Comparison of ENCODE assay signal across 8 mouse cellular contexts in genomic region chr17:75074978-75075699, GRCm38 (mm10).
A peak's percentile ranks its signal among the peaks of the same experiment; 100 is the strongest.
DNase-seq lines count a peak whose midpoint lies in the region; ATAC-seq lines count a peak whose summit lies in the region.

No protein-coding gene starts in this region.

- H3K9me3 ChIP-seq in midbrain, embryonic 10.5 days (replicated peaks) = no peaks in the 10 kb centered on the region
- no peaks in the 10 kb centered on the region for H3K9me3 ChIP-seq in midbrain, embryonic 15.5 days
- peaks cover 4% of the 10 kb centered on the region; the same call in 1 of the 2 replicates for H3K9me3 ChIP-seq in heart, embryonic 13.5 days
- peaks cover under 1% of the 10 kb centered on the region; the same call in 1 of the 2 replicates for H3K9me3 ChIP-seq in lung, embryonic 16.5 days (ENCODE audit: control insufficient read depth, low read length)

- H3K27me3 ChIP-seq in midbrain, embryonic 10.5 days (ENCODE audit: low read depth, poor library complexity, severe bottlenecking) = peaks cover 71% of the 10 kb centered on the region
- no peaks in the 10 kb centered on the region for H3K27me3 ChIP-seq in midbrain, embryonic 15.5 days (replicated peaks)
- no peaks in the 10 kb centered on the region for H3K27me3 ChIP-seq in heart, embryonic 13.5 days (replicated peaks)
- no peaks in the 10 kb centered on the region for H3K27me3 ChIP-seq in lung, embryonic 16.5 days (ENCODE audit: control insufficient read depth, insufficient read depth, low read depth, low read length)

- 73% methylated on average over 19 of the region's 19 CpGs for WGBS in midbrain, embryonic 10.5 days
- 68% methylated on average over 19 of the region's 19 CpGs for WGBS in midbrain, embryonic 15.5 days
- WGBS in heart, embryonic 13.5 days = 60% methylated on average over 19 of the region's 19 CpGs
- 55% methylated on average over 19 of the region's 19 CpGs for WGBS in lung, embryonic 16.5 days

- DNase-seq in embryo, embryonic 10.5 days (ENCODE audit: low spot score) = peak; percentile 60
- no peak for DNase-seq in embryo, embryonic 10 days (ENCODE audit: low spot score)
- DNase-seq in midbrain, embryonic 10.5 days (ENCODE audit: low spot score) = peak; percentile 42
- DNase-seq in cerebellum, adult 11 months = no peak
- no peak for DNase-seq in cerebellum, adult 18-20 months

- peaks cover 9% of the 10 kb centered on the region for H3K4me1 ChIP-seq in midbrain, embryonic 10.5 days
- no peaks in the 10 kb centered on the region for H3K4me1 ChIP-seq in midbrain, embryonic 15.5 days
- peaks cover 60% of the 10 kb centered on the region for H3K4me1 ChIP-seq in heart, embryonic 13.5 days
- H3K4me1 ChIP-seq in lung, embryonic 16.5 days (replicated peaks; ENCODE audit: control insufficient read depth, insufficient read depth, low read length) = peaks cover 11% of the 10 kb centered on the region

- no peak for ATAC-seq in midbrain, embryonic 15.5 days (replicated peaks)
- no peak for ATAC-seq in heart, embryonic 13.5 days (ENCODE audit: extremely low read depth, insufficient number of reproducible peaks, low FRiP score, low TSS enrichment)
- peak; percentile 51; the same call in 1 of the 2 replicates for ATAC-seq in lung, embryonic 16.5 days (ENCODE audit: low read depth)

- no peak overlapping the region for H3K4me2 ChIP-seq in midbrain, embryonic 15.5 days
- peak overlapping the region; percentile 50 for H3K4me2 ChIP-seq in heart, embryonic 13.5 days
- peak overlapping the region; percentile 18 for H3K4me2 ChIP-seq in lung, embryonic 16.5 days (ENCODE audit: low read depth, low read length)

- H3K4me3 ChIP-seq in midbrain, embryonic 10.5 days = no peak overlapping the region
- H3K4me3 ChIP-seq in midbrain, embryonic 15.5 days = no peak overlapping the region
- no peak overlapping the region for H3K4me3 ChIP-seq in heart, embryonic 13.5 days
- peak overlapping the region; percentile 3 for H3K4me3 ChIP-seq in lung, embryonic 16.5 days (ENCODE audit: low read length)

- H3K36me3 ChIP-seq in midbrain, embryonic 10.5 days = no peaks in the 10 kb centered on the region
- no peaks in the 10 kb centered on the region for H3K36me3 ChIP-seq in midbrain, embryonic 15.5 days (replicated peaks)
- peaks cover 6% of the 10 kb centered on the region for H3K36me3 ChIP-seq in heart, embryonic 13.5 days
- H3K36me3 ChIP-seq in lung, embryonic 16.5 days (ENCODE audit: control insufficient read depth, insufficient read depth, low read length) = no peaks in the 10 kb centered on the region

- no peak overlapping the region for H3K9ac ChIP-seq in midbrain, embryonic 15.5 days
- peak overlapping the region; percentile 8; the same call in 1 of the 2 replicates for H3K9ac ChIP-seq in heart, embryonic 13.5 days
- no peak overlapping the region for H3K9ac ChIP-seq in lung, embryonic 16.5 days (ENCODE audit: low read length)

- H3K27ac ChIP-seq in midbrain, embryonic 10.5 days (replicated peaks) = no peak overlapping the region
- H3K27ac ChIP-seq in midbrain, embryonic 15.5 days = no peak overlapping the region
- H3K27ac ChIP-seq in heart, embryonic 13.5 days (replicated peaks) = peak overlapping the region; percentile 86
- peak overlapping the region; percentile 1; the same call in 1 of the 2 replicates for H3K27ac ChIP-seq in lung, embryonic 16.5 days (ENCODE audit: low read length)

Comparison
In these comparisons a context has a peak if more than half of its experiments do, and no peak if none do; other contexts are left out.
1. DNase-seq: peak in embryo, embryonic 10.5 days (single experiment) and midbrain, embryonic 10.5 days (single experiment); none in embryo, embryonic 10 days (single experiment), cerebellum, adult 11 months (single experiment) and cerebellum, adult 18-20 months (0 of 2).
2. H3K27ac ChIP-seq: peak in heart, embryonic 13.5 days (single experiment) and lung, embryonic 16.5 days (single experiment); none in midbrain, embryonic 10.5 days (single experiment) and midbrain, embryonic 15.5 days (single experiment).